Mouse (Mus musculus) hindbrain, embryonic 13.5 days (tissue): ENCODE data around the gene Rab34. TPM values are rescaled to one million over a fixed set of nuclear protein-coding genes. Genes with fewer than 3 reads are reported as not detected.
A peak's percentile ranks its signal among the peaks of the same experiment; 100 is the strongest.
"Not testable (repeated sequence)": the region's sequence is repeated elsewhere in the genome, so short reads cannot be mapped to it uniquely, and the experiment has no call there.

Experiments
- ATAC-seq: fragments of 200-750 bp; cut with Nextera tagmentation; 2 replicates; pipeline ENCODE4 v1.8.0; 2017; ENCODE audit warnings: moderate TSS enrichment; ENCODE audit not compliant: low FRiP score
- H3K27ac ChIP-seq: fragments of 300-500 bp; sonication (generic); 2 replicates; pipeline ENCODE4 v1.5.1; 2015; ENCODE audit warnings: inconsistent platforms, mild to moderate bottlenecking, moderate library complexity
- H3K27me3 ChIP-seq: fragments of 300-500 bp; sonication (generic); 2 replicates; pipeline ENCODE4 v1.6.1; 2015; ENCODE audit warnings: mild to moderate bottlenecking, inconsistent platforms
- H3K36me3 ChIP-seq: fragments of 300-500 bp; sonication (generic); 2 replicates; pipeline ENCODE4 v1.6.1; 2015; ENCODE audit warnings: mild to moderate bottlenecking, inconsistent platforms
- H3K4me1 ChIP-seq: fragments of 300-500 bp; sonication (generic); replicated peaks from 2 replicates; pipeline ENCODE4 v1.6.1; 2015; ENCODE audit warnings: inconsistent platforms
- H3K4me2 ChIP-seq: fragments of 300-500 bp; sonication (generic); 2 replicates; pipeline ENCODE4 v1.6.1; 2015; ENCODE audit warnings: inconsistent platforms, mild to moderate bottlenecking, moderate library complexity
- H3K4me3 ChIP-seq: fragments of 300-500 bp; sonication (generic); 2 replicates; pipeline ENCODE4 v1.5.1; 2015; ENCODE audit warnings: mild to moderate bottlenecking, inconsistent platforms
- H3K9ac ChIP-seq: fragments of 300-500 bp; sonication (generic); 2 replicates; pipeline ENCODE4 v1.6.1; 2015; ENCODE audit warnings: mild to moderate bottlenecking, inconsistent platforms
- H3K9me3 ChIP-seq: fragments of 300-500 bp; sonication (generic); 2 replicates; pipeline ENCODE4 v1.6.1; 2016; ENCODE audit warnings: inconsistent platforms
- WGBS: fragments of 180-500 bp; shearing (Covaris S2); methylation state at CpG from one replicate; pipeline ENCODE4 v1.1.7; 2015; 5-methylcytosine and 5-hydroxymethylcytosine counted together
- polyA plus RNA-seq: library from polyadenylated mRNA; unstranded; fragments of >200 nt; fragmentation: Nextera tagmentation; extraction: Ambion mirVana; gene quantifications from 2 replicates; pipeline ENCODE4 v1.2.1, GENCODE M21; 2015

The Rab34 gene
- polyA plus RNA-seq, 1 experiment from 2014 or later = 53.2 TPM

- peaks cover 25% of the 10 kb centered on the region for H3K36me3 ChIP-seq
- not testable (repeated sequence) for H3K9me3 ChIP-seq, H3K27me3 ChIP-seq, H3K27ac ChIP-seq, H3K4me3 ChIP-seq, ATAC-seq, H3K9ac ChIP-seq, H3K4me2 ChIP-seq
- WGBS = 96% methylated on average over 6 of the region's 6 CpGs
- H3K4me1 ChIP-seq = peaks cover 46% of the 10 kb centered on the region
Measured at GRCm38 (mm10) chr11:78184702-78185101, 3.5 kb upstream of the Rab34 start.

- Histone ChIP-seq H3K9me3 (no peaks in the 10 kb centered on the region), H3K4me2 (peak overlapping the region; percentile 67), H3K9ac (peak overlapping the region; percentile 94), H3K27ac (peak overlapping the region; percentile 93), H3K27me3 (no peaks in the 10 kb centered on the region), H3K36me3 (peaks cover 32% of the 10 kb centered on the region), H3K4me1 (peaks cover 25% of the 10 kb centered on the region), H3K4me3 (peak overlapping the region; percentile 63)
- under 1% methylated on average over 39 of the region's 42 CpGs for WGBS
- peak; percentile 89 for ATAC-seq
Measured at GRCm38 (mm10) chr11:78189234-78190040, 1.2 kb downstream of the Rab34 start.

- no peaks in the 10 kb centered on the region for H3K27me3 ChIP-seq
- H3K4me1 ChIP-seq = peaks cover 31% of the 10 kb centered on the region
- peak overlapping the region; percentile 93 for H3K27ac ChIP-seq
- H3K36me3 ChIP-seq = peaks cover 32% of the 10 kb centered on the region
- no peak for ATAC-seq
- H3K4me3 ChIP-seq = peak overlapping the region; percentile 63
- H3K9ac ChIP-seq = peak overlapping the region; percentile 94
- no peaks in the 10 kb centered on the region for H3K9me3 ChIP-seq
- peak overlapping the region; percentile 67 for H3K4me2 ChIP-seq
- 70% methylated on average over 6 of the region's 6 CpGs for WGBS
Measured at GRCm38 (mm10) chr11:78190041-78190440, 1.8 kb downstream of the Rab34 start.

- Histone ChIP-seq H3K27ac (no peak within 1 kb of the TSS), H3K9ac (no peak within 1 kb of the TSS), H3K36me3 (peaks cover 32% of the 10 kb centered on the region), H3K4me1 (peaks cover 28% of the 10 kb centered on the region), H3K27me3 (no peaks in the 10 kb centered on the region), H3K4me2 (peak within 1 kb of the TSS; percentile 48), H3K9me3 (no peaks in the 10 kb centered on the region), H3K4me3 (no peak within 1 kb of the TSS)
- WGBS = 91% methylated on average over 1 of the region's 1 CpGs
- ATAC-seq = no peak
Measured at GRCm38 (mm10) chr11:78193113-78193512, 4.9 kb downstream of the Rab34 start, which contains the start of gene Proca1. Gene Proca1 (plus strand): TSS chr11:78193392.

- H3K4me1 ChIP-seq = peaks cover 21% of the 10 kb centered on the region
- peak overlapping the region; percentile 32 for H3K4me3 ChIP-seq
- H3K27me3 ChIP-seq = no peaks in the 10 kb centered on the region
- H3K27ac ChIP-seq = no peak overlapping the region
- H3K9ac ChIP-seq = peak overlapping the region; percentile 49; the same call in 1 of the 2 replicates
- peaks cover 32% of the 10 kb centered on the region for H3K36me3 ChIP-seq
- peak overlapping the region; percentile 48 for H3K4me2 ChIP-seq
- H3K9me3 ChIP-seq = no peaks in the 10 kb centered on the region
- ATAC-seq = peak; percentile 57
- 4% methylated on average over 30 of the region's 30 CpGs for WGBS
Measured at GRCm38 (mm10) chr11:78194411-78195100, 6.3 kb downstream of the Rab34 start.

- WGBS = 64% methylated on average over 23 of the region's 23 CpGs
- Histone ChIP-seq H3K9me3 (no peaks in the 10 kb centered on the region), H3K9ac (no peak overlapping the region; the same call in 1 of the 2 replicates), H3K27me3 (no peaks in the 10 kb centered on the region), H3K4me3 (peak overlapping the region; percentile 32), H3K4me2 (peak overlapping the region; percentile 48), H3K4me1 (peaks cover 14% of the 10 kb centered on the region), H3K36me3 (peaks cover 32% of the 10 kb centered on the region), H3K27ac (no peak overlapping the region)
- 0 out of 2 replicates have a peak, but pooled peaks have one; percentile 37 for ATAC-seq
Measured at GRCm38 (mm10) chr11:78195101-78195863, 7.1 kb downstream of the Rab34 start.

- peaks cover 43% of the 10 kb centered on the region for H3K36me3 ChIP-seq
- H3K9me3 ChIP-seq = no peaks in the 10 kb centered on the region
- peaks cover 15% of the 10 kb centered on the region for H3K4me1 ChIP-seq
- 93% methylated on average over 3 of the region's 3 CpGs for WGBS
- ATAC-seq = no peak
- no peak overlapping the region for H3K27ac ChIP-seq
- H3K4me2 ChIP-seq = no peak overlapping the region
- H3K4me3 ChIP-seq = no peak overlapping the region
- H3K9ac ChIP-seq = no peak overlapping the region
- no peaks in the 10 kb centered on the region for H3K27me3 ChIP-seq
Measured at GRCm38 (mm10) chr11:78202372-78202771, 14.1 kb downstream of the Rab34 start.

- Histone ChIP-seq H3K9me3 (no peaks in the 10 kb centered on the region), H3K27me3 (no peaks in the 10 kb centered on the region), H3K27ac (no peak overlapping the region), H3K9ac (0 out of 2 replicates have a peak overlapping the region, but pooled peaks have one; percentile 8), H3K36me3 (peaks cover 62% of the 10 kb centered on the region), H3K4me2 (no peak overlapping the region), H3K4me1 (peaks cover 15% of the 10 kb centered on the region), H3K4me3 (no peak overlapping the region)
- no peak for ATAC-seq
- WGBS = 71% methylated on average over 6 of the region's 6 CpGs
Measured at GRCm38 (mm10) chr11:78204287-78204686, 16.1 kb downstream of the Rab34 start.

GRCm38 (mm10) chr11:78205361-78206206 is 17.4 kb downstream of the Rab34 start:
- no peak overlapping the region for H3K4me2 ChIP-seq
- peaks cover 15% of the 10 kb centered on the region for H3K4me1 ChIP-seq
- H3K9me3 ChIP-seq = no peaks in the 10 kb centered on the region
- WGBS = 55% methylated on average over 13 of the region's 13 CpGs
- peaks cover 75% of the 10 kb centered on the region for H3K36me3 ChIP-seq
- no peak overlapping the region for H3K4me3 ChIP-seq
- 0 out of 2 replicates have a peak, but pooled peaks have one; percentile 24 for ATAC-seq
- H3K27ac ChIP-seq = peak overlapping the region; percentile 80
- no peaks in the 10 kb centered on the region for H3K27me3 ChIP-seq
- peak overlapping the region; percentile 15; the same call in 1 of the 2 replicates for H3K9ac ChIP-seq

- Histone ChIP-seq H3K4me1 (peaks cover 15% of the 10 kb centered on the region), H3K4me3 (no peak overlapping the region), H3K27me3 (no peaks in the 10 kb centered on the region), H3K9ac (no peak overlapping the region), H3K27ac (0 out of 2 replicates have a peak overlapping the region, but pooled peaks have one; percentile 80), H3K9me3 (no peaks in the 10 kb centered on the region), H3K4me2 (no peak overlapping the region), H3K36me3 (peaks cover 91% of the 10 kb centered on the region)
- no peak for ATAC-seq
- WGBS = 72% methylated on average over 7 of the region's 7 CpGs
Measured at GRCm38 (mm10) chr11:78207190-78207589, 19.0 kb downstream of the Rab34 start.

GRCm38 (mm10) chr11:78209886-78210285 is 21.7 kb downstream of the Rab34 start:
- Histone ChIP-seq H3K9me3 (no peaks in the 10 kb centered on the region), H3K27ac (no peak overlapping the region), H3K36me3 (peaks cover 99% of the 10 kb centered on the region), H3K9ac (no peak overlapping the region), H3K27me3 (no peaks in the 10 kb centered on the region), H3K4me1 (peaks cover 8% of the 10 kb centered on the region), H3K4me3 (no peak overlapping the region), H3K4me2 (no peak overlapping the region)
- ATAC-seq = no peak
- 94% methylated on average over 6 of the region's 6 CpGs for WGBS
